Mouse (Mus musculus): ENCODE results near the gene Kifc3.

- TF ChIP-seq CTCF (IDR thresholded peaks at IDR 0.05; ENCODE audit: low read depth, low read length) (no peak), POLR2AphosphoS5 (IDR thresholded peaks at IDR 0.05; ENCODE audit: insufficient replicate concordance, low read depth, low read length) (no peak), GATA1 (IDR thresholded peaks at IDR 0.05; ENCODE audit: borderline replicate concordance, low read length) (no peak)
Measured at GRCm38 (mm10) chr8:95054438-95054837, 148.2 kb downstream of the Kifc3 start.
